Mouse (Mus musculus): ENCODE measurements around the gene Siah2.

GRCm38 (mm10) chr3:58719461-58720230 is 27.4 kb upstream of the Siah2 start:
- TF ChIP-seq CTCF (IDR thresholded peaks at IDR 0.05; ENCODE audit: extremely low read depth, insufficient read length, insufficient replicate concordance, low read depth, low read length) (no peak), POLR2A (IDR thresholded peaks at IDR 0.05; ENCODE audit: low read depth, low read length) (no peak)

Data from small intestine, adult 2 months (tissue).